Mouse (Mus musculus) ES-CJ7 (cell line): ENCODE data around the gene Cilp2.

Experiments
- DNase-seq: peaks from one replicate; pipeline ENCODE4 v3.0.0; 2011; ENCODE audit warnings: low read depth, low spot score

The Cilp2 gene

DNA sequence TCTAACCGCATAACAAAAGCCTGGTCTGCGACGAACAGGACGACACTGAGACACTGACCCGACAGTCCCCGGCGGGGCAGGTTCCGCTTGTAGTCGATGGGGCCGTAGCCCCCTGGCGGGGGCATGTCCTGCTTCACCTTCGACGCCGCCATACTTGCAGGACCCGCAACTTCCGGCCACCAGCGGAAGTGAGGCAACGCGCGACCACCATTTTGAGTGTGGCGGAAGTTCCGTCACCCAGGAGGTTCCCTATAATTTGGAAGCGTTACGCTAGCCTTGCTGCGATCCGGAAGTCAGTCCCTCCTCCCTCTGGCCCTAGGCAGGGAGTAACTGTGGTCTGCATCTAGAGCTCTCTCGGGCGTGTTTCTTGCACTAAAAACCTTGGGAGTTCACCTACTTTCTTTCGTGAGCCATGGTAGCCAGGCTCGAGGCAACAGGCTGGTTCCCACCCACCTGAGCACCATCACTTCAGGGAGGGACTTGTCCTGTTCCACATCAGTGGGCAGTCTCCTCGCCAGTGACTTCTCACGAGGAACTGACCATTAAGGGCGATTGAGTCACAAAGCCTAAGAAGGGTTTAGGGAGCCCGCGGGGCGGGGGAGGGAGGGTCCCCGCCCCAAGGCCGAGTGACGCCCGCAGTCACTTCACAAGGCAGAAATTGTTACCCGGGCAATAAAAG, 14.1 kb upstream of the Cilp2 start:
- peak; percentile 99 for DNase-seq

DNA sequence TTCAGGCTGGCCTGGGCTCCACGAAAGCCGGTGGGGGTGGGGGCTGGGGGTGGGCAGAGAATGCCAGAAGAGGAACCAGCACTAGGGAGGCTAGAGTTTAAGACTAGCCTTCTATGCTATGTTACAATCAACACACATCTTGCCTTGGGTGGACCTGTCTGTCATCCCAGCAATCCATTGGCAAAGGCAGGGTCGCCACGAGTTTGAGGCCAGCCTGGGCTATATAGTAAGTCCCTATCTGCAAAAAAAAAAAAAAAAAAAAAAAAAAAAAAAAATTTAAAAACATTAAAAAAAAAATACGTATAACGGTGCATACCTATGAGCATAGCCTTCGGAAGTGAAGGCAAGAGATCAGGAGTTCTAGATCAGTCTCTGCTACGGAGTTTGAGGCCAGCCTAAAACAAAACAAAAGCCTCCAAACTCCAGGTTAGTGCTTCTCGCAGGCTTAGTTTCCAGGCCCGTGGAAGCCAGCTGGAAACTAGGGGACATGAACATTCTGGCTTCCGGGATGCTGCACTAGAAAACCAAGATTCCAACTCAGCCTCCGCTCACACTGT, 13.5 kb upstream of the Cilp2 start:
- DNase-seq: no peak

DNA sequence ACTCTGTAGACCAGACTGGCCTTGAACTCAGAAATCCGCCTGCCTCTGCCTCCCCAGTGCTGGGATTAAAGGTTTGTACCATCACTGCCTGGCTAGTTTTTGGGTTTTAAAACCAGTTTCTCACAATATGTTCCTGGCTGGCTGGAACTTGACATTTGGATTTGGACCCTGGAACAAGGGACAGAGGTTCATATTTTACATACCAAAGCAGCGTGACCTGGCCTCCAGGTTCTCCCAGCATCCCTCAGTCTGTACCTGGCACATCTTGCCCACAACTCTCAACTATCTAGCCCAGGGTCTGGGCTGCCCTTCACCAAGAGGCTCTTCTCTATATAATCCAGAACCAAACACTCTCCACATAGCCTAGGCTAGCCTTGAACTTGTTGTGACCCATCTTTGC, 12.4 kb upstream of the Cilp2 start:
- DNase-seq: no peak

DNA sequence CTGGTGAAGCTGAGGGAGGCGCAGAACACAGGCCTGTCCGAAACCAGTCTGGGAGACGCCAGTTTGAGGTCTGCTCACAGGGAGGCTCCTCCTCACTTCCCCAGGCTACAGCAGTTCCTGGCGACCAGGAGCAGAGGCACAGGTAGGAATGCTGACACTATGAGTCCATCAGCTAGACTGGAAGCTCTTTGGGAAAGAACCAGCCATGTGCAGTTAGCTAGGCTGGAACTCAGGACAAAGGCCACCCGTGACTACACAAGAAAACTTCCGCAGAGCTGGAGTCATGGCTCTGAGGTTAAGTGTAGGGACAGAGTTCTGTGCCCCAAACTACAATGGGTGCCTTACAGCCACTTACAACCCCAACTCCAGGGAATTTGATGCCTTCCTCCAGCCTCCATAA, 10.4 kb upstream of the Cilp2 start:
- DNase-seq: no peak

DNA sequence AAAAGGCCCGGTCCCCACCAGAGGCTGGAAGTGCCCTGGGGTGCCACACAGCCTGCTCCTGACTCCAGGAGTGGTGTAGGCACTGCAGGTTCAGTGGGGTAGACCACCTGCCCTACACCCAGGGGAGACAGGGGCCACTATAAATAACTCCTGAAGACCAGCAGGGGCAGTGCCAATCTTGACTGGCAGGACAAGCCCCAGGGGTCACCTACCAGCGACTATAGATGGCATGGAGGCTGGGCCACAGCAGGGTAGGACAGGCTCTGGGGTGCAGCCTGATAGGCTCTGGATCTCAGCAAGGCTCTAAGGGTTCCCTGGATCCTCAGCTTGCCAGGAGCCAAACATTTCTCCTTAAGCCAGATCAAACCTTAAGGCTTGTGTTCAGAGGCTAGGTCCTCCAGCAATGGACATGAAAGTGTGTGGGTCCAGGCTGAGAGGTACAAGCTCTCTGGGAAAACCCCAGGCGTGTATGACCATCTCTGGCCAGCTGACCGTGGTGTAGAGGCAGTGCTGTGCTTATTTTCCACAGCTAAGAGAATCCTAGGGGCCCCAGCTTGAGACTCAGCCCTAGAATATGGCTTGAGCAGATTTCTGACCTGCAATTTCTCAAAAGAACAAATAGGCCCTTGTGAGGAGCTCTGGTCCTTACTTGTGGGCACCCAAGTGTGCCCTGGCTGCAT, 8.4 kb upstream of the Cilp2 start:
- DNase-seq: no peak

- no peak for DNase-seq
Measured at GRCm38 (mm10) chr8:69894836-69895332, 7.4 kb upstream of the Cilp2 start.

DNA sequence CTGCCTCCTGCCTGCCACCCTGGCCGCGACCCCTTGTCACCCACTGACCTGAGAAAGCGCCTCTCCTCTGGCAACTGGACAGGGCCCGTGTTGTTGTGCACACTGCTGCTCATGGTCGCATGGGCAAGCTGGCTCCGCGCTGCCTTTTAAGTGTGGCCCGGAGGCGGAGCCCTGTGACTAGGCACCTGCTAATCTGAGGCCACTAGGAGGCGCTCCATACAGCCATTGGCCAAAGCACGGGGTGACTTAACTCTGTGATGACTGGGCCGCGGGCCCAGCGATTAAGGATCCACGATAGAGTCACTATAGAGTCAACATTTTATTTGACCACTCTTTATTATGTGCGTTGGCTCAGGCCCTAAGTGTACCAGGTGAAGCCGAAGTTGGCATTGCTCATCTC, 6.4 kb upstream of the Cilp2 start:
- DNase-seq: peak; percentile 90

- DNase-seq: peak; percentile 83
Measured at GRCm38 (mm10) chr8:69890813-69891241, 3.3 kb upstream of the Cilp2 start.

DNA sequence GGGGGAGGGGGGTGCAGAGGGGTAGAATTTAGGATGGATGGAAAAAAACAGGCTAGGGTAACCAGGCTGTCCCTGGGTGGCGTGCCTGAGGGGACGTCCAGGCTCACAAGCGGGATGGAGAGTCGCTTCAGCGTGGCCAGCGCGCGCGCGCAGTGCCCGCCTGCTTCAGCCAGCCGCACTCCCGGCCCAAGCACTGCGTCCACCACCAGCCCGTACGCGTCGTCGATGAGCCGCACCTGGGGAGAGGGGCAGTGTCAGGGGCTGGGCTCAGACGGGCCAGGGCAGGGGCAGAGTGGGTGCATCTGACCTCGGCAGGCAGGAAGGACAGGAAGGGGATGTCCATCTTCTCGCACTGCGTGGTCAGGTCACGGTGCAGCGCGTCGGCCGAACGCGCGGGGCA, 1.4 kb upstream of the Cilp2 start:
- no peak for DNase-seq

DNA sequence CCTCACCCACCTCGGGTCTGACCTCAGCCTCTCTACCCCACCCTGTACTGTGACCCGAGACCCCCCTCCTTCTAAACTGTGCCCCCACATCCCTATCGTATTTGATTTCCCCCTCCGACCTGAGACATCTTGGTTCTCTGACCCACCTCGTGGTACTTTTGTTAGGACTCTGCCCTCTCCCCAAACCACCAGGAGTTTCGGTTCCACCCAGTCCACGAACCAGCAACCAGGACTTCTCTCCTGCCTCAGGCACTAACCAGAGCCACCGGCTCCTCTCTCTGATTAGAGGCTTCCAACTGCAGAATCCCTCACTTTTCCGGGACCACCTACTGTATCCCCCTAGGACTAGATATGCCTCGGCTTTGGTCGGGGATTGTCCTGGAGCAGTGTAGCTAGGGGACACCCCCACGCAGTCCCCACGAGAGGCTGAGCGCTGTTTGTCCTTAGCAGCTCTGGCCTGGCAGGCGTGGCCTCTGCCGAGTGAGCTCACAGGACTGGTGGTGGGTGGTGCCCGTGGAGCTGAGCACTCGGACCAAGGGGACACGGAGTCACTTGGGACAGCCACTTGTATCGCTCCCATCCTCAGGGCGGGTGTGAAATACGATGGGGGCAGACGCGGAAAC, 868 bp upstream of the Cilp2 start:
- DNase-seq: no peak

DNA sequence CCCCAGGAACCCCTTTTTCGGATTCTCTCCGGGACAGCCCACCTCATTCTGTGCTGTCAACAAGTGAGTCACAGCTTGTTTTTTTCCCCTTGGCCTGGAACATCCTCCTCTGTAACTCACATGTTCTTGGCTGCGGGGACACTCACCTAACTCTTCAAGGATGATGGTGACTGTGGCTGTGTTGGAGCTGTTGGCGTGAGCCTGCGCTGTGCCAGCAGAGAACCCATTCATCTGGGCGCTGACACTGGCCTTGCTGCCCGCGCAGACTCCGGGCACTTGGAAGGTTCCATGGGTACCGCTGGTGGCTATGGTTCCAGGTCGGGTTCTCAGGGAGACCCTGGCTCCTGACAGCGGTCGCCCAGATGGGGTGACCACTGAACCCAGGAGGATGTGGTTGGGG, 3.3 kb downstream of the Cilp2 start:
- no peak for DNase-seq

- DNase-seq: no peak
Measured at GRCm38 (mm10) chr8:69882833-69883600, 4.5 kb downstream of the Cilp2 start.

GRCm38 (mm10) chr8:69882021-69882756, 5.3 kb downstream of the Cilp2 start:
- DNase-seq: peak; percentile 76

DNA sequence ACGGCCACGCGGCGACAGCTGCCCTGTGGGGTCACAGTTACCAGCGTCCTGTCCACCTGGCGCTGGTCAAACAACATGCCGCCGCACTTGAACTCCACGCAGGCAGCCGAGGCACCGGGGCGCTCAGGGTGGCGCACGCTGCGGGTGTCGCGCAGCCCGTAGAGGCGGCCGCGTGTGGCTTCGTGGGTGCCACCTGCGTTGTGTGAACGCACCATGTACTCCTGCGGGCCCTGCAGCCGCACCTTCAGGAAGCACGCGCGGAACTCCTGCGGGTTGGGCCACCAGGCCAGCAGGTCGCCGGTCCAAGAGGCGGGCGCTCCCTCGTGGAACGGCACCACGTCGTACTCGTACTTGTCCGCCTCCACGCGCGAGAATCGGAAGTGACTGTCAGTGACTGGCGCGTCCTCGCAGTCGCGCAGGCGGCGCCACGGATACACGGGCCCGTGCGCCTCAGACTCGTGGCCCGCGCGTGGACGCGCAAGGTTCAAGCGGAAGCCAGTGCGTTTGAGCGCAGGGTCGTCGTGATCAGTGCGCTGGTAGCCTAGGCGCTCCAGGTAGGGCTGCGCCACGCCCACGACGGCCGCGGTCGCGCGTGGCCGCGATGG, 6.1 kb downstream of the Cilp2 start:
- DNase-seq: no peak

DNA sequence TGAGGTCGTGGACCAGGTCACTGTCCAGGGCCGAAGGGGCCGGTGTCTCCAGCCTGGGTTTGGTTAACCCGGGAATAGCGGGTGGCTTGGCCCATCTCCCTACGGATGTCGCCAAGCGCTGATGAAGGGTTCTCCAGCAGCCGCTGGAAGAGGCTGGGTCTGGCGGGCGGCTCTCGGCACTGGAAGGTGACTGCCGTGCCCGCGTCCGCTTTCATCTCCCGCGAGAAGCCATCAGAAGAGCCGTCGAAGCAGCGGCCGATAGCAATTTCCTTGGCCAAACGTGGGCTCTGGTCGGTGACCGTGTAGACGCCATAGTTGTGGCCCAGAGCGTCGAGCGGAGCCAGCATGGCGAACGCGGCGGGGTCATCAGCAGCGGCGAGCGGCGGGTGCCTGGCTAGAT, 6.6 kb downstream of the Cilp2 start:
- DNase-seq: no peak

DNA sequence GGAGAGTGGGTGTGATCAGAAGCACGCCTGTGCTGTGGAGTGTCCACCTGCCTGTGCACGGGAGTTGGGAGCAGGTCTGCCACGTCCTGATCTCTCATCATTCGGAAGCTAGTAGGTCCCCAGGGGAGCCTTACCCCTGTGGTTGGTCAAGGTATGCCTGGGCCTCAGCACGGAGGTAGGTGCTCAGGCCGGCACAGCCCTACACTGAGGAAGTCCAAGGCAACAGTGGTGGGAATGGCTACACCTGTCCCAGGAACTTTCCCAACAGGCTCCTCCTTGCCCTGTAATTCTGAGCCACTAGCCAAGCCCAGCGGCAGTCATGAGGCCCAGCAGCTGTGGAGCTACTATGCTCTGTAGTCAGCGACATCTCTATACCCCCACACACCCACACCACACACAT, 7.8 kb downstream of the Cilp2 start:
- no peak for DNase-seq

GRCm38 (mm10) chr8:69877992-69878391, 9.5 kb downstream of the Cilp2 start:
- no peak for DNase-seq

DNA sequence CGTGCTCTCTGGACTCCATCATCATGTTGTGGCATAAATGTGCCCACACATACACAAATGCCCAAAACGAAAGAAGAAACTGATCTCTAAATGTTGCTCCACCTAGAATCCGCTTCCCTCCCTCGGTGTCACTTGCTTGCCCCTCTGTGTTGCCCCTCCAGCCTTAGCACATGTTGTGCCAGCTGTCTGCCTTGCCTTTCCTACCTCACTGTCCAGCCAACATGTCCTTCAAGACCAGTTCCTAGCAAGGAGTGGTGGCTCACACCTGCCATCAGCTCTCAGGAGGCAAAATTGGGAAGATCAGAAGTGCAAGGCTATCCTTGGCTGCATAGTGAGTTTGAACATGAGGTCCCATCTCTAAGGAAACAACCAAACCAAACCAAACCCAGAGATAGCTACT, 10.1 kb downstream of the Cilp2 start:
- DNase-seq: no peak

GRCm38 (mm10) chr8:69876967-69877366, 10.5 kb downstream of the Cilp2 start:
- DNase-seq: no peak

GRCm38 (mm10) chr8:69876097-69876496, 11.4 kb downstream of the Cilp2 start:
- no peak for DNase-seq

DNA sequence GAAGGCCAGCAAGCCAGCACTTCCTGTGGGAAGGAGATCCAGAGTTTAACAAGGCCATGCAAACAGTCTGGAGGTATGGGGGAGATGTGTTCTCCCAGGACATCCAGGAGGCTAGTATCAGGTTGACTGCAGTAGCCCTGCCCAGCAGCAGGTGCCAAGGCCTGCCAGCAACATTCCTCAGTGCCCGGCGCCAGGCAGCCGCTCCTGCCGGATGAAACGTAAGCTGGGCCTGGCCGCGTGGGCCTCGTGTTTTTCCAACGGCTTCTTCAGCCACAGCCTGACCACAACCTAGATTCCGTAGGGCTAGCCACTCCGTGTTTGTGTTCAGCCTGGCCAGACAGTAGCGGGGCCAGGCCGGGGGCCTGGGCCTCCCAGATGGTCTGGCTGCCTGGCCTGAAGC, 12.8 kb downstream of the Cilp2 start:
- no peak for DNase-seq
